Mouse (Mus musculus) embryonic fibroblast, embryonic 13.5 days (primary cell): Measurements from ENCODE around the gene Yme1l1. TPM values are rescaled to one million over a fixed set of nuclear protein-coding genes. Genes with fewer than 3 reads are reported as not detected.

Experiments
- H3K27ac ChIP-seq: 2 replicates; pipeline ENCODE4 v1.5.1; 2012; ENCODE audit warnings: low read length, control low read depth, inconsistent platforms; ENCODE audit not compliant: insufficient read depth
- H3K4me1 ChIP-seq: 2 replicates; pipeline ENCODE4 v1.6.1; 2011; ENCODE audit warnings: low read length; ENCODE audit not compliant: control insufficient read depth, insufficient read depth
- H3K4me3 ChIP-seq: 2 replicates; pipeline ENCODE4 v1.5.1; 2011; ENCODE audit warnings: mild to moderate bottlenecking, control low read depth, low read length; ENCODE audit not compliant: insufficient read depth
- CTCF ChIP-seq: IDR thresholded peaks from 2 replicates; pipeline ENCODE4 v1.5.1; 2011; ENCODE audit warnings: mild to moderate bottlenecking, control low read depth, low read length, moderate library complexity, borderline replicate concordance; ENCODE audit not compliant: insufficient read depth
- POLR2A ChIP-seq: IDR thresholded peaks from 2 replicates; pipeline ENCODE4 v1.6.1; 2011; ENCODE audit warnings: low read depth, mild to moderate bottlenecking, control low read depth, low read length, moderate library complexity
- polyA plus RNA-seq: library from polyadenylated mRNA; stranded (reverse); fragments of >200 nt; gene quantifications from 2 replicates; pipeline ENCODE4 v1.2.4, GENCODE M21; 2011; ENCODE audit warnings: low read depth; ENCODE audit not compliant: missing spikeins, insufficient read length

Yme1l1 gene
- polyA plus RNA-seq, 1 experiment = 102 TPM

- Histone ChIP-seq H3K27ac (no peak overlapping the region), H3K4me1 (no peaks in the 10 kb centered on the region), H3K4me3 (no peak overlapping the region)
- TF ChIP-seq CTCF = no peak
- no peak for TF ChIP-seq POLR2A
Measured at GRCm38 (mm10) chr2:23225199-23225598, 69.0 kb downstream of the Yme1l1 start.

GRCm38 (mm10) chr2:23228463-23228862 is 72.3 kb downstream of the Yme1l1 start:
- Histone ChIP-seq H3K4me1 (no peaks in the 10 kb centered on the region), H3K27ac (no peak overlapping the region), H3K4me3 (no peak overlapping the region)
- TF ChIP-seq CTCF = no peak
- no peak for TF ChIP-seq POLR2A

- Histone ChIP-seq H3K4me1 (no peaks in the 10 kb centered on the region), H3K27ac (no peak overlapping the region), H3K4me3 (peak overlapping the region; percentile 21)
- TF ChIP-seq POLR2A = no peak
- TF ChIP-seq CTCF = no peak
Measured at GRCm38 (mm10) chr2:23234065-23234773, 78.0 kb downstream of the Yme1l1 start.

Other genes with a start within 250 kb of the Yme1l1 start
- 135 TPM in 2 replicates for gene Abi1, start 116.1 kb upstream of the Yme1l1 start, polyA plus RNA-seq
- gene Acbd5, start 88.2 kb upstream of the Yme1l1 start, polyA plus RNA-seq = 40.7 and 48.6 TPM in 2 replicates
- 17.4 and 20.5 TPM in 2 replicates for gene Mastl, start 345 bp upstream of the Yme1l1 start, polyA plus RNA-seq
- not detected in 2 replicates for gene 4931423N10Rik, start 51.1 kb downstream of the Yme1l1 start, polyA plus RNA-seq
- not detected in 2 replicates for gene Nxph2, start 164.9 kb downstream of the Yme1l1 start, polyA plus RNA-seq